Mouse (Mus musculus) monocyte, adult 59 days (primary cell): Measurements from ENCODE around the gene Itih1. TPM values are rescaled to one million over a fixed set of nuclear protein-coding genes. Genes with fewer than 3 reads are reported as not detected.

Experiments
- total RNA-seq, 2 experiments: library from RNA; stranded (reverse); gene quantifications; one replicate each; pipeline ENCODE4 v1.2.4; 2023

Gene Itih1
- not detected for total RNA-seq

DNA sequence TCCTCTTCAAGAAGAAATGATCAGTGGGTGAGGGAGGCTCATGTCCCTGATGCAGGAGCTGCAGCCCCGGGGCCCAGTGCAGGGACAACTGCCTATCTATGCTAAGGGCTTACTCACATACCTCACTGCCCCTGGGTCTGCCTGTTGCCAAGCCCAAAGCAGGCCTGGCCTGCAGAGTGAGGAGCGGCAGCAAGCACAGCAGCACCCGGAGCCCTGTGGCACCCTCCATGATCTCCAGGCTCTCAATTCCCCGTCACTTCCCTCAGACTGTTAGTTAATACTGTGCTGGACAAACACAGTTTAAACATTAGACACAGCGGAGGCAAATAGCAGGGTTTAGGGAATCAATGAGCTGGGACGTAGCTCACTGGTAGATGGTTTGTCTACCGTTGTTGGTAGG, at the start of gene Itih1:
Gene Itih1 (minus strand): TSS at position 252 of the 400 bp plus-strand sequence.

DNA sequence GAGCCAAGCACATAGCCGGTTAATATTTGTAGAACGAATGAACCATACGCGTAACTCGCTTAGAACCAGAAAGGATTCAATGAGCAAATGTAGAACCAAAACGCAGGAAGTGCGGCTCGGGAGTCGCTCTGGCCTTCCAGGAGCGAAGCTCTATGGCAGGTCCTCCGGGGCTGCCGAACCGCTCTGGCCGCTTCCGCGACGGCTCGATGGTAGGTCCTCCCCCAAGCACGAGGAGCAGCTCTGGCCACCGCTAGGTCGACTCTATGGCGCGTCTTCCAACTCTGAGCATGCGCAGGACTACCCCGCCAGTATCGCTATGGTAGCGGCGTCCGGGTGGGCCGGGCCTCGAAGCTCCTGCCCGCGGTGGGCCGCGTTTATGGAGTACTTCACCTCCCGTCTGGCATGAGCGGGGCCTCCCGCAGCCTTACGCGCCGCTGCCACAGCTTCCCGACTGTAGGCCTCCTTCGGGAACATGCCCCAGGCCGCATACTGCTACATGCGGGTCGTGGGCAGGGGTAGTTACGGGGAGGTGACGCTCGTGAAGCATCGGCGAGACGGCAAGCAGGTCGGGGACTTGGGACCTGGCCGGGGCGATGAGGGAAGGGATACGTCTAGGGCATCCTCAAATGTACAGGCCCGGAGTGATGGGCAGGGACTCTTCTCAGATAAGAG, 8.2 kb upstream of the Itih1 start, which contains the start of gene Nek4:
Gene Nek4 (plus strand): TSS at position 224 of the 672 bp plus-strand sequence.

GRCm38 (mm10) chr14:30923375-30924105, 19.5 kb downstream of the Itih1 start, which contains the start of gene Itih3:
Gene Itih3 (minus strand): TSS chr14:30923760.

GRCm38 (mm10) chr14:30886204-30886603, 56.9 kb downstream of the Itih1 start, which contains the start of gene Itih4:
Gene Itih4 (plus strand): TSS chr14:30886476.

Other genes with a start within 250 kb of the Itih1 start
- 10 to 100 TPM; 10.6 to 11.7 TPM for gene Sfmbt1, start 228.4 kb downstream of the Itih1 start, total RNA-seq
- gene Tmem110, start 117.7 kb downstream of the Itih1 start, total RNA-seq, result 10 to 100 TPM; 33.2 to 34.0 TPM
- gene Mustn1, start 64.1 kb downstream of the Itih1 start, total RNA-seq, result 1 to 10 TPM; 3.3 to 3.7 TPM
- under 1 TPM in 1 of 2 experiments, not detected in 1; 0.16 TPM for gene Itih4, start 56.8 kb downstream of the Itih1 start, total RNA-seq
- not detected for gene Itih3, start 19.5 kb downstream of the Itih1 start, total RNA-seq
- gene Nek4, start 8.1 kb upstream of the Itih1 start, total RNA-seq, result 1 to 10 TPM; 6.9 to 7.4 TPM
- gene Glt8d1, start 58.1 kb upstream of the Itih1 start, total RNA-seq, result 10 to 100 TPM; 25.2 to 28.1 TPM
- 100 to 1,000 TPM; 100 to 102 TPM for gene Spcs1, start 58.4 kb upstream of the Itih1 start, total RNA-seq
- 10 to 100 TPM; 58.5 to 59.8 TPM for gene Pbrm1, start 75.8 kb upstream of the Itih1 start, total RNA-seq
- 100 to 1,000 TPM; 136 to 157 TPM for gene Gnl3, start 75.9 kb upstream of the Itih1 start, total RNA-seq
- 10 to 100 TPM; 30.5 to 39.4 TPM for gene Smim4, start 185.7 kb upstream of the Itih1 start, total RNA-seq
- 1 to 10 TPM; 3.0 to 5.5 TPM for gene Nt5dc2, start 187.8 kb upstream of the Itih1 start, total RNA-seq
- gene Stab1, start 225.4 kb upstream of the Itih1 start, total RNA-seq, result 1 to 10 TPM; 3.8 to 6.0 TPM